Comparison of ENCODE assay signal across 11 mouse cellular contexts in the genomic region with DNA sequence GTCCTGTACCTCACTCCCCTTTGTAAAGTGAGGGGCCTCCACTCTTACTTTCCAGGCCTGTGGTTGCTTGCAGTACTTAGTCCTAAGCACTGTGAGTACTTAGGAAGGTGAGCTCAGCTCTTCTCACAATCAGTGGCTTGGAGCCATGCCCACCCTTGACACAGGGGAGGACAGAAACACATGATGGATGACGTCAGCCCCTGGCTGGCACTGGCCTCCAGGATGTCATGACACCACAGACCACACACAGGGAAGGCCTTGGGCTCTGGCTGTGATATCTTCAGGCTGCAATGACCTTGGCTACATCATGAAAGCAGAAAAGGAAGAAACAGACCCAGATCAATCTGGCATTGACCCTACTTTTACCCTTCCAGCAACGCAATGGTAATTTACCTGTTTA.
DNase-seq lines count a peak whose midpoint lies in the region; ATAC-seq and TF ChIP-seq lines count a peak whose summit lies in the region.
"Had no signal": no experiment of that assay in that cellular context is flagged by ENCODE, and none has a peak within 500 bp of the region (broad histone marks: within the 10 kb centered on the region; RNA-seq: fewer than 3 reads in every experiment).

No protein-coding gene starts in this region.

- no peak overlapping the region for H3K4me3 ChIP-seq in midbrain, embryonic 15.5 days
- H3K4me3 ChIP-seq in forebrain, postnatal 0 days (ENCODE audit: low read depth, low read length): no peak overlapping the region
- H3K4me3 ChIP-seq: left cerebral cortex, adult 2 months had no signal

- H3K4me2 ChIP-seq in midbrain, embryonic 15.5 days: no peak overlapping the region
- H3K4me2 ChIP-seq in forebrain, postnatal 0 days (ENCODE audit: low read depth): no peak overlapping the region

- no peaks in the 10 kb centered on the region for H3K36me3 ChIP-seq in midbrain, embryonic 15.5 days (replicated peaks)
- H3K36me3 ChIP-seq in forebrain, postnatal 0 days (ENCODE audit: insufficient read depth): no peaks in the 10 kb centered on the region
- H3K36me3 ChIP-seq: G1E had no signal

- peak; percentile 69 for ATAC-seq in granulocyte monocyte progenitor cell, adult 5-6 weeks (replicated peaks; ENCODE audit: poor library complexity, severe bottlenecking)
- ATAC-seq in megakaryocyte progenitor cell, adult 5-6 weeks (replicated peaks; ENCODE audit: poor library complexity): peak; percentile 74
- ATAC-seq in midbrain, embryonic 15.5 days (replicated peaks): no peak
- no peak for ATAC-seq in forebrain, postnatal 0 days

- H3K27ac ChIP-seq in midbrain, embryonic 15.5 days: no peak overlapping the region
- no peak overlapping the region for H3K27ac ChIP-seq in forebrain, postnatal 0 days (ENCODE audit: low read depth, low read length)

- H3K27me3 ChIP-seq in midbrain, embryonic 15.5 days (replicated peaks): no peaks in the 10 kb centered on the region
- H3K27me3 ChIP-seq in forebrain, postnatal 0 days (ENCODE audit: insufficient read depth, low read length): no peaks in the 10 kb centered on the region

- H3K4me1 ChIP-seq in midbrain, embryonic 15.5 days: no peaks in the 10 kb centered on the region
- no peaks in the 10 kb centered on the region for H3K4me1 ChIP-seq in forebrain, postnatal 0 days (ENCODE audit: insufficient read depth)

- no peak overlapping the region for H3K9ac ChIP-seq in midbrain, embryonic 15.5 days
- H3K9ac ChIP-seq in forebrain, postnatal 0 days: no peak overlapping the region

- TF ChIP-seq CTCF in forebrain, postnatal 0 days (IDR thresholded peaks at IDR 0.05; ENCODE audit: low read depth): no peak

- peak; percentile 28 for DNase-seq in kidney, adult 9 months
- DNase-seq in kidney, postnatal 10 days: no peak
- DNase-seq in adrenal gland, adult 2 months: peak; percentile 94
- no peak for DNase-seq in forebrain, postnatal 0 days
- no peak for DNase-seq in thymus, postnatal 10 days (ENCODE audit: low spot score in 2 of 2)
- DNase-seq: thymus, postnatal 25 days had no signal

- no peaks in the 10 kb centered on the region for H3K9me3 ChIP-seq in midbrain, embryonic 15.5 days
- no peaks in the 10 kb centered on the region for H3K9me3 ChIP-seq in forebrain, postnatal 0 days (ENCODE audit: low read length)

- WGBS in midbrain, embryonic 15.5 days: 67% methylated on average over 2 of the region's 2 CpGs
- 47% methylated on average over 2 of the region's 2 CpGs for WGBS in forebrain, postnatal 0 days

Comparison
In these comparisons a context has a peak if more than half of its experiments do, and no peak if none do; other contexts are left out.
1. DNase-seq: peak in kidney, adult 9 months (single experiment) and adrenal gland, adult 2 months (single experiment); none in kidney, postnatal 10 days (single experiment), forebrain, postnatal 0 days (single experiment) and thymus, postnatal 10 days (0 of 2).
2. ATAC-seq: peak in granulocyte monocyte progenitor cell, adult 5-6 weeks (single experiment) and megakaryocyte progenitor cell, adult 5-6 weeks (single experiment); none in midbrain, embryonic 15.5 days (single experiment) and forebrain, postnatal 0 days (single experiment).